Mouse (Mus musculus) embryonic facial prominence, embryonic 11.5 days (tissue): ENCODE measurements around the gene Slc35c2. TPM values are rescaled to one million over a fixed set of nuclear protein-coding genes. Genes with fewer than 3 reads are reported as not detected.

Experiments used
- ATAC-seq: fragments of 200-750 bp; cut with Nextera tagmentation; replicated peaks from 2 replicates; pipeline ENCODE4 v1.8.0; 2017; ENCODE audit warnings: low read depth; ENCODE audit not compliant: insufficient number of reproducible peaks, low FRiP score, low TSS enrichment
- DNase-seq: peaks from one replicate; pipeline ENCODE4 v3.0.0-alpha.2; 2015; ENCODE audit warnings: low spot score
- H3K27ac ChIP-seq: fragments of 300-500 bp; sonication (generic); replicated peaks from 2 replicates; pipeline ENCODE4 v1.5.1; 2014; ENCODE audit warnings: mild to moderate bottlenecking, low read depth, low read length, control low read depth
- H3K27me3 ChIP-seq: fragments of 300-500 bp; sonication (generic); 2 replicates; pipeline ENCODE4 v1.6.1; 2014; ENCODE audit warnings: mild to moderate bottlenecking, low read length, moderate library complexity, mixed read lengths; ENCODE audit not compliant: control insufficient read depth, insufficient read depth
- H3K36me3 ChIP-seq: fragments of 300-500 bp; sonication (generic); replicated peaks from 2 replicates; pipeline ENCODE4 v1.6.1; 2014; ENCODE audit warnings: low read depth, mild to moderate bottlenecking, low read length, moderate library complexity, mixed read lengths; ENCODE audit not compliant: control insufficient read depth, insufficient read depth
- H3K4me1 ChIP-seq: fragments of 300-500 bp; sonication (generic); 2 replicates; pipeline ENCODE4 v1.6.1; 2014; ENCODE audit warnings: low read length, mixed read lengths; ENCODE audit not compliant: control insufficient read depth, insufficient read depth
- H3K4me2 ChIP-seq: fragments of 300-500 bp; sonication (generic); 2 replicates; pipeline ENCODE4 v1.6.1; 2014; ENCODE audit warnings: low read depth, mild to moderate bottlenecking, control low read depth, low read length, moderate library complexity
- H3K4me3 ChIP-seq: fragments of 300-500 bp; sonication (generic); 2 replicates; pipeline ENCODE4 v1.5.1; 2014; ENCODE audit warnings: low read depth, low read length, control low read depth
- H3K9ac ChIP-seq: fragments of 300-500 bp; sonication (generic); replicated peaks from 2 replicates; pipeline ENCODE4 v1.6.1; 2014; ENCODE audit warnings: mild to moderate bottlenecking, control low read depth, low read length
- H3K9me3 ChIP-seq: fragments of 300-500 bp; sonication (generic); replicated peaks from 2 replicates; pipeline ENCODE4 v1.6.1; 2016; ENCODE audit warnings: mild to moderate bottlenecking, low read length, inconsistent platforms, mixed read lengths; ENCODE audit not compliant: control insufficient read depth
- WGBS: fragments of 180-500 bp; shearing (Covaris S2); extraction: QIAGEN DNeasy Blood & Tissue Kit; methylation state at CpG from one replicate; pipeline ENCODE4 v1.1.7; 2014; 5-methylcytosine and 5-hydroxymethylcytosine counted together
- polyA plus RNA-seq: library from polyadenylated mRNA; unstranded; fragments of >200 nt; fragmentation: Nextera tagmentation; extraction: Ambion mirVana; gene quantifications from 2 replicates; pipeline ENCODE4 v1.2.1, GENCODE M21; 2014

The Slc35c2 gene
- polyA plus RNA-seq, 1 experiment from 2014 or later, result 38.6 TPM

DNA sequence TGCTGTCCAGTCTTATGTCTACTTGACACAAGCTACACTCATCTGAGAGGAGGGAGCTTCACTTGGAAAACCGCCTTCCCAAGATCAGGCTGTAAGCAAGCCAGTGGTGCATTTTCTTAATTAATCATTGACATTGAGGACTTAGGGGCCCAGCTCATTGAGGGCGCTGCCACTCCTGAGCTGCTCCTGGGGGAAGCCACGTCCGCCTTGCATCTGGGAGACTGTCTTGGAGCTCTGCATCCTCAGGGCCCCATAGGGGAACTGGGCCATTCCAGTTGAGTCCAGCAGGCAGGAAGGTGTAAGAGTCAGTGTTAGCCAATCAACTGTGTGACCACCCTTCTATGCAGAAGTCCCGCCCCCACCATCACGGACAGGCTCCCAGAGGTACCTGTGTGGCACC, 20.1 kb upstream of the Slc35c2 start:
- H3K27ac ChIP-seq, result no peak overlapping the region
- no peaks in the 10 kb centered on the region for H3K4me1 ChIP-seq
- no peak overlapping the region for H3K4me3 ChIP-seq
- no peaks in the 10 kb centered on the region for H3K9me3 ChIP-seq
- no peak overlapping the region for H3K4me2 ChIP-seq
- no peaks in the 10 kb centered on the region for H3K27me3 ChIP-seq
- 91% methylated on average over 6 of the region's 6 CpGs for WGBS
- peaks cover 8% of the 10 kb centered on the region for H3K36me3 ChIP-seq
- ATAC-seq (no peak), DNase-seq (no peak)
- no peak overlapping the region for H3K9ac ChIP-seq

DNA sequence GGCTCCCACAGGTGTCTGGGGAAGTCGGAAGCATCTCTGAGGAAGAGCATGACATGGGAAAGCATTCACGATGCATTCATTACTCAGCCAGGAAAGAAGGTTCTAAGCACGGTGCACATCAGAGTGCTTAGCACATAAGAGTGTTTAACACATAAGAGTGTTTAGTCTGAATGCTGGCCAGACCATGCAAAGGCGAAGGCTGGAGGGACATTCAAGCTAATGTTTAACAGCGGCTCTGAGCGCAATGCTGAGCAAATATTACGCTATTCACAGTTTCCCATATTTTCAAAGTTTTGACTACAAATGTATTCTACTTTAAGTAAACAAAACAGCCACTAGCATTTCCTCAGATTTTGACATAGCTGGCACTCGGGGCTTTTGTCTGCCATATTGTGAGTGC, 17.8 kb upstream of the Slc35c2 start:
- peaks cover 11% of the 10 kb centered on the region for H3K36me3 ChIP-seq
- H3K4me1 ChIP-seq, result no peaks in the 10 kb centered on the region
- no peaks in the 10 kb centered on the region for H3K27me3 ChIP-seq
- H3K9me3 ChIP-seq, result no peaks in the 10 kb centered on the region
- no peak overlapping the region for H3K9ac ChIP-seq
- no peak overlapping the region for H3K27ac ChIP-seq
- DNase-seq (no peak), ATAC-seq (no peak)
- H3K4me3 ChIP-seq, result no peak overlapping the region
- 94% methylated on average over 8 of the region's 8 CpGs for WGBS
- H3K4me2 ChIP-seq, result no peak overlapping the region

DNA sequence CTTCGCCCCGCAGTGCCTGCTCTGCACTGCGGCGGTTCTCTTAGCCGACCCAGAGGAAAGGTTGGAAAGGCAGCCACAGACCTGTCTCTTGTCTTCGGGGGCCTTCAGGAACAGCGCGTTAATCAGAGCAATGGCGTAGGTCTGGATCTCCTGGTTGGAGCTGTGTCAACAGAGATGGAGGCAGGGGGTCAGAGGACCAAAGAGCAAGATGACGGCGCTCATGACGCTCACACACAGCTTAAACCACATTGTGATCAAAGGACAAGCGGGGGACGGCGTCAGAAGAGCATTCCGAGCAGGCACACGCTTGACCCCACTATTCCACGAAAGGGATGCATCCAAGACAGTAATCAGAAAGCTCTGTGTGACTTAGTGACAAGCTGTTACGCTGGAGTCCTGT, 17.1 kb upstream of the Slc35c2 start:
- no peaks in the 10 kb centered on the region for H3K4me1 ChIP-seq
- H3K27me3 ChIP-seq, result no peaks in the 10 kb centered on the region
- H3K4me3 ChIP-seq, result no peak overlapping the region
- no peaks in the 10 kb centered on the region for H3K9me3 ChIP-seq
- no peak for ATAC-seq
- H3K9ac ChIP-seq, result no peak overlapping the region
- WGBS, result 90% methylated on average over 19 of the region's 19 CpGs
- DNase-seq, result no peak
- H3K36me3 ChIP-seq, result peaks cover 11% of the 10 kb centered on the region
- no peak overlapping the region for H3K27ac ChIP-seq
- no peak overlapping the region for H3K4me2 ChIP-seq

DNA sequence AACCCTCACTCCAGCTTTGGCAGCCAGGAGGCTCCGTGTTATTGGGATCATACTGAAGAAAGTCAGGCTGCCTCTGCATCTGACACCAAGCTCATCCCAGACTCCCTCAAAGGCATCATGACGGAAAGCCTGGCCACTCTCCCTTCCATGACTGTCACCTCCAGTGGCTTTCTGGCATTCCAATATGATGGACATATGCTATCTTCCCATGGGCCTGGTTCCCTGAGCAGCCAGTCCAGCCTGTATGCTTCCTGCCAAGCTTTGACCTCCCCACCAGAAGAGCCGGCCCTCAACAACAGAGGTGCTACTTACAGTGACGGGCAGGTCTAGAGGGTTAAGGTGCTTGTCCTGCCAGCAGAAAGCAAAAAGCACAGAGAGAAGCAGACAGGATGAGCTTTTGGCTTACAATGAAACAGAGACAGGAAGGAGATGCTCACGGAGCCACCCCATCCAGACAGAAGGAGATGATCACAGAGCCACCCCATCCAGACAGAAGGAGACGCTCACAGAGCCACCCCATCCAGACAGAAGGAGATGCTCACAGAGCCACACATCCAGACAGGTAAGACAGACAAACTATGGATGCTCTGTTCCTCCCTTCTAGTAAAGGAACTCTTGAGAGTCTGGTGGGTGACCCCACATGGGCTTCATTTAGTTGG, 15.8 kb upstream of the Slc35c2 start:
- 88% methylated on average over 6 of the region's 6 CpGs for whole genome bisulfite sequencing
- Histone ChIP-seq H3K27me3 (no peaks in the 10 kb centered on the region), H3K9ac (no peak overlapping the region), H3K36me3 (peaks cover 11% of the 10 kb centered on the region), H3K9me3 (no peaks in the 10 kb centered on the region), H3K4me1 (no peaks in the 10 kb centered on the region), H3K4me2 (no peak overlapping the region), H3K4me3 (no peak overlapping the region), H3K27ac (no peak overlapping the region)
- no peak for ATAC-seq
- DNase-seq, result no peak

DNA sequence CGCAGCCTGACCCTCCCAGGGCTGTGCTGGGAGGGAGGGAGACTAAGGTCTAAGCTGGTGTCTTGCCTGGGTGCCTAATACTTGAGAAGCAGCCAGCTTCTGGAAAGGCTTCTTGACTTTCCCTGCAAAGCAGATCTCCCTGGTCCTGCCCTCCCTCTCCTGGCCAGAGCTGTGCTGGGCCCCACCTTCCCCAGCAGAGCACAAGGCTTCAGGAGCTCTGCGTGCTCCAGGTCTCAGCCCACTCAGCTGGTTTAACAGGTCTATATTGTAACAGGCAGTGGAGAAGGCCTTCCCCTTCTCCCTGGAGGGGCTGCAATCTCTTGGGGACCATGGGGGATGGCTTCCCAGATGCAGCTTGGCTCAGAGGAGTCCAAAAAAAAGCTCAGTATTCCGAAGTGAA, 13.7 kb upstream of the Slc35c2 start:
- 63% methylated on average over 3 of the region's 3 CpGs for WGBS
- Histone ChIP-seq H3K27ac (no peak overlapping the region), H3K36me3 (peaks cover 15% of the 10 kb centered on the region), H3K4me2 (no peak overlapping the region), H3K9me3 (no peaks in the 10 kb centered on the region), H3K27me3 (no peaks in the 10 kb centered on the region), H3K4me1 (no peaks in the 10 kb centered on the region), H3K4me3 (no peak overlapping the region), H3K9ac (no peak overlapping the region)
- ATAC-seq, result no peak
- DNase-seq, result no peak

DNA sequence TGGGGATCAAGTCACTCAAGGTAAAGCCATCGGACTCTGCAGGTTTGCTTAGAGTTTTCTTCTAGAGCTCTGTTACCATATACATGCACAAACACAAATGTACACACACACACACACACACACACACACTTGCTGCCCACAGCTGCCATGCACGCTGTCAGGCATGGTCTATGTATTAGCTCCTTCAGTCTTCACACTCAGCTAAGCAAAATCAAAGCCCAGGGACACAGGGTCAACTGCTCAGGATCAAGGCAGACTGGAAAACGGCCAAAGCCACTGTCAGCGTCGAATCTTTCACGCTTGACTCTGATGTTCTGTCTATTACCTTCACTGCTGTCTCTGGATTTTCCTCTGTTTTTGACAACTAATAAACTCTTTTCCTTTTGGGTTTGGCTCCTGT, 13.2 kb upstream of the Slc35c2 start:
- DNase-seq (no peak), ATAC-seq (no peak)
- no peak overlapping the region for H3K4me2 ChIP-seq
- no peak overlapping the region for H3K9ac ChIP-seq
- H3K4me1 ChIP-seq, result no peaks in the 10 kb centered on the region
- H3K27ac ChIP-seq, result no peak overlapping the region
- no peak overlapping the region for H3K4me3 ChIP-seq
- WGBS, result 81% methylated on average over 6 of the region's 6 CpGs
- H3K9me3 ChIP-seq, result no peaks in the 10 kb centered on the region
- peaks cover 19% of the 10 kb centered on the region for H3K36me3 ChIP-seq
- H3K27me3 ChIP-seq, result no peaks in the 10 kb centered on the region

DNA sequence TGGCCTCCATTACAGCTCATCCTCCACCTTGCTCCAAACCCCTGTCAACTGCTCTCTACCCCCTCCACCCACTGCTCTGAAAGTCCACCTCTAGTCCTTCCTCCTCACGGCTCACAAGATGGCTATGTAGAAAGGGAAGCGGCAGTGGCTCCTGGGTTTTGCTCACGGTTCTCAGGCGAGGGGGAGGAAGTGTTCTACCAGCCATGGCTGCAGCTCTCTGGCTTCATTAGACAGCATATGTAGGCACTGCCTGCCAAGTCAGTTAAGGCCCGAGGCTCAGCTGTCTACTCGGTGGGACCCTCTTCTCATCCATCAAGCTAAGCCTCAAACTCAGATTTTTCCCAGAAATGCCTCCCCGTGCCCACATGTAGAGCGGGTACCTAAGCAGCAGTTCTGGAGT, 12.8 kb upstream of the Slc35c2 start:
- Histone ChIP-seq H3K9ac (no peak overlapping the region), H3K27me3 (no peaks in the 10 kb centered on the region), H3K4me3 (no peak overlapping the region), H3K4me1 (no peaks in the 10 kb centered on the region), H3K4me2 (no peak overlapping the region), H3K36me3 (peaks cover 19% of the 10 kb centered on the region), H3K9me3 (no peaks in the 10 kb centered on the region), H3K27ac (no peak overlapping the region)
- ATAC-seq (no peak), DNase-seq (no peak)
- 81% methylated on average over 8 of the region's 8 CpGs for WGBS

DNA sequence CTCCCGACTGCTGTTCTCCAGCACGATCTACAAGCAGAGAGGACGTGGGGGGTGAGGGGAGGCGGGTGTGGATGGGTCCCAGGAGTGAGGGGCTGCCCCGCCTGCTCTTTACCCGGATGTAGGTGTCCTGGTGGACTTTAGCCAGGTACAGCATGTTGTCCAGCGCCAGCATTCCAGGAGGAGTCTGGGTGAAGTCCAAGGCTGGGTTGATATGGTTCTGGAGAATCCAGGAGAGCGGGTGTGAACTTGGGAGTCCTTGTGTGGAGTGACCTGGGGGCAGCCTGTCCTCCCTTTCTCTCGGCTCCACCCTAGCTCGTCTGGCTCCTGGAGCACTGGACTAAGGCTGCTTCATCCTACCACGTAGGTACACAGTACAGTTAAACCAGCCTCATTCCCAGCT, 9.8 kb upstream of the Slc35c2 start:
- Histone ChIP-seq H3K4me1 (no peaks in the 10 kb centered on the region), H3K4me2 (no peak overlapping the region), H3K27me3 (no peaks in the 10 kb centered on the region), H3K4me3 (no peak overlapping the region), H3K9me3 (no peaks in the 10 kb centered on the region), H3K36me3 (peaks cover 11% of the 10 kb centered on the region), H3K9ac (no peak overlapping the region), H3K27ac (no peak overlapping the region)
- DNase-seq (no peak), ATAC-seq (no peak)
- 92% methylated on average over 11 of the region's 11 CpGs for WGBS
